Mouse (Mus musculus) c-Kit-positive CD71-negative TER-119-negative erythroid progenitor cells, embryonic 14.5 days (primary cell): ENCODE measurements around the gene Zfp410.
"Not testable (repeated sequence)": the region's sequence is repeated elsewhere in the genome, so short reads cannot be mapped to it uniquely, and the experiment has no call there.

Experiments
- DNase-seq: peaks from one replicate; pipeline ENCODE4 v3.0.0-alpha.2; 2013; ENCODE audit warnings: low read depth

Gene Zfp410

GRCm38 (mm10) chr12:84316721-84317621 lies at the start of gene Zfp410:
Gene Zfp410 (plus strand): TSS chr12:84316852.
- peak; percentile 75 for DNase-seq

GRCm38 (mm10) chr12:84267264-84267663 lies 49.4 kb upstream of the Zfp410 start:
- DNase-seq: no peak

GRCm38 (mm10) chr12:84273366-84273765 lies 43.3 kb upstream of the Zfp410 start:
- DNase-seq: no peak

GRCm38 (mm10) chr12:84275288-84275687 lies 41.4 kb upstream of the Zfp410 start:
- DNase-seq: peak; percentile 35

GRCm38 (mm10) chr12:84276288-84276687 lies 40.4 kb upstream of the Zfp410 start:
- no peak for DNase-seq

- no peak for DNase-seq
Measured at GRCm38 (mm10) chr12:84276799-84277198, 39.9 kb upstream of the Zfp410 start.

GRCm38 (mm10) chr12:84277832-84278231 lies 38.8 kb upstream of the Zfp410 start:
- no peak for DNase-seq

- DNase-seq: no peak
Measured at GRCm38 (mm10) chr12:84278901-84279300, 37.8 kb upstream of the Zfp410 start.

GRCm38 (mm10) chr12:84284391-84284790 lies 32.3 kb upstream of the Zfp410 start:
- DNase-seq: no peak

GRCm38 (mm10) chr12:84284885-84285592 lies 31.6 kb upstream of the Zfp410 start, which contains the start of gene Ptgr2:
Gene Ptgr2 (plus strand): TSS chr12:84285232.
- DNase-seq: peak; percentile 96

GRCm38 (mm10) chr12:84285593-84285968 lies 31.1 kb upstream of the Zfp410 start:
- DNase-seq: peak; percentile 20

GRCm38 (mm10) chr12:84288461-84288860 lies 28.2 kb upstream of the Zfp410 start:
- peak; percentile 38 for DNase-seq

GRCm38 (mm10) chr12:84297851-84298250 lies 18.8 kb upstream of the Zfp410 start:
- DNase-seq: no peak

GRCm38 (mm10) chr12:84299265-84299664 lies 17.4 kb upstream of the Zfp410 start:
- no peak for DNase-seq

GRCm38 (mm10) chr12:84304101-84304500 lies 12.6 kb upstream of the Zfp410 start:
- no peak for DNase-seq

GRCm38 (mm10) chr12:84304554-84304953 lies 12.1 kb upstream of the Zfp410 start:
- DNase-seq: no peak

GRCm38 (mm10) chr12:84311306-84311705 lies 5.3 kb upstream of the Zfp410 start:
- DNase-seq: no peak

GRCm38 (mm10) chr12:84316006-84316405 lies 646 bp upstream of the Zfp410 start:
- DNase-seq: no peak

- no peak for DNase-seq
Measured at GRCm38 (mm10) chr12:84327111-84327512, 10.5 kb downstream of the Zfp410 start.

- no peak for DNase-seq
Measured at GRCm38 (mm10) chr12:84336963-84337625, 20.4 kb downstream of the Zfp410 start.

GRCm38 (mm10) chr12:84347192-84347591 lies 30.5 kb downstream of the Zfp410 start:
- DNase-seq: no peak

- not testable (repeated sequence) for DNase-seq
Measured at GRCm38 (mm10) chr12:84358699-84359098, 42.0 kb downstream of the Zfp410 start.
